Mouse (Mus musculus) stomach, embryonic 14.5 days (tissue): ENCODE data around the gene Cdhr3. TPM values are rescaled to one million over a fixed set of nuclear protein-coding genes. Genes with fewer than 3 reads are reported as not detected.

Experiments
- ATAC-seq: fragments of 200-750 bp; cut with Nextera tagmentation; 2 replicates; pipeline ENCODE4 v1.8.0; 2017; ENCODE audit warnings: low read depth, moderate TSS enrichment; ENCODE audit not compliant: insufficient number of reproducible peaks, insufficient read depth, low FRiP score
- H3K27ac ChIP-seq: fragments of 300-500 bp; sonication (generic); 2 replicates; pipeline ENCODE4 v1.5.1; 2014; ENCODE audit warnings: mild to moderate bottlenecking, low read length, moderate library complexity, mixed read lengths
- H3K27me3 ChIP-seq: fragments of 300-500 bp; sonication (generic); 2 replicates; pipeline ENCODE4 v1.6.1; 2014; ENCODE audit warnings: low read length, control low read depth, mixed read lengths; ENCODE audit not compliant: control insufficient read depth, insufficient read depth
- H3K36me3 ChIP-seq: fragments of 300-500 bp; sonication (generic); 2 replicates; pipeline ENCODE4 v1.6.1; 2014; ENCODE audit warnings: mild to moderate bottlenecking, control low read depth, low read length, moderate library complexity, mixed read lengths; ENCODE audit not compliant: control insufficient read depth, insufficient read depth
- H3K4me1 ChIP-seq: fragments of 300-500 bp; sonication (generic); 2 replicates; pipeline ENCODE4 v1.6.1; 2014; ENCODE audit warnings: low read length, control low read depth, mixed read lengths; ENCODE audit not compliant: control insufficient read depth, insufficient read depth
- H3K4me2 ChIP-seq: fragments of 300-500 bp; sonication (generic); replicated peaks from 2 replicates; pipeline ENCODE4 v1.6.1; 2014; ENCODE audit warnings: low read depth, low read length, control low read depth
- H3K4me3 ChIP-seq: fragments of 300-500 bp; sonication (generic); 2 replicates; pipeline ENCODE4 v1.5.1; 2014; ENCODE audit warnings: low read depth, low read length, control low read depth
- H3K9ac ChIP-seq: fragments of 300-500 bp; sonication (generic); replicated peaks from 2 replicates; pipeline ENCODE4 v1.6.1; 2014; ENCODE audit warnings: low read depth, mild to moderate bottlenecking, control low read depth, low read length, moderate library complexity, mixed read lengths
- H3K9me3 ChIP-seq: fragments of 300-500 bp; sonication (generic); 2 replicates; pipeline ENCODE4 v1.6.1; 2016; ENCODE audit warnings: low read depth, low read length, control low read depth; ENCODE audit not compliant: control insufficient read depth
- WGBS: fragments of 180-500 bp; shearing (Covaris S2); extraction: QIAGEN DNeasy Blood & Tissue Kit; methylation state at CpG from one replicate; pipeline ENCODE4 v1.1.7; 2014; 5-methylcytosine and 5-hydroxymethylcytosine counted together
- polyA plus RNA-seq: library from polyadenylated mRNA; unstranded; fragments of >200 nt; fragmentation: Nextera tagmentation; extraction: Ambion mirVana; gene quantifications from 2 replicates; pipeline ENCODE4 v1.2.1, GENCODE M21; 2014

The Cdhr3 gene
- polyA plus RNA-seq, 1 experiment from 2014 or later: 0.13 TPM

GRCm38 (mm10) chr12:33053311-33053710, 39.4 kb downstream of the Cdhr3 start:
- no peak overlapping the region for H3K4me3 ChIP-seq
- no peaks in the 10 kb centered on the region for H3K9me3 ChIP-seq
- WGBS: 69% methylated on average over 9 of the region's 9 CpGs
- no peaks in the 10 kb centered on the region for H3K27me3 ChIP-seq
- ATAC-seq: no peak
- no peak overlapping the region for H3K4me2 ChIP-seq
- H3K9ac ChIP-seq: no peak overlapping the region
- H3K36me3 ChIP-seq: no peaks in the 10 kb centered on the region
- no peak overlapping the region for H3K27ac ChIP-seq
- peaks cover 13% of the 10 kb centered on the region for H3K4me1 ChIP-seq

GRCm38 (mm10) chr12:33048391-33048790, 44.3 kb downstream of the Cdhr3 start:
- Histone ChIP-seq H3K9me3 (no peaks in the 10 kb centered on the region), H3K27me3 (no peaks in the 10 kb centered on the region), H3K4me2 (no peak overlapping the region), H3K36me3 (no peaks in the 10 kb centered on the region), H3K9ac (no peak overlapping the region), H3K4me3 (no peak overlapping the region), H3K27ac (no peak overlapping the region), H3K4me1 (0 out of 2 replicates have a peak, but pooled peaks cover 6% of the 10 kb centered on the region)
- ATAC-seq: no peak
- WGBS: 79% methylated on average over 3 of the region's 3 CpGs

- Histone ChIP-seq H3K4me2 (no peak overlapping the region), H3K4me3 (no peak overlapping the region), H3K4me1 (0 out of 2 replicates have a peak, but pooled peaks cover 3% of the 10 kb centered on the region), H3K9me3 (no peaks in the 10 kb centered on the region), H3K27me3 (no peaks in the 10 kb centered on the region), H3K36me3 (no peaks in the 10 kb centered on the region), H3K9ac (no peak overlapping the region), H3K27ac (no peak overlapping the region)
- no peak for ATAC-seq
- 87% methylated on average over 7 of the region's 7 CpGs for WGBS
These were observed 46.2 kb downstream of the Cdhr3 start for GRCm38 (mm10) chr12:33046434-33046833.

- ATAC-seq: no peak
These were observed 46.9 kb downstream of the Cdhr3 start for GRCm38 (mm10) chr12:33045533-33046361.

GRCm38 (mm10) chr12:33041476-33041875, 51.2 kb downstream of the Cdhr3 start:
- Histone ChIP-seq H3K4me2 (no peak overlapping the region), H3K36me3 (no peaks in the 10 kb centered on the region), H3K27ac (no peak overlapping the region), H3K4me3 (no peak overlapping the region), H3K27me3 (no peaks in the 10 kb centered on the region), H3K9me3 (no peaks in the 10 kb centered on the region), H3K4me1 (0 out of 2 replicates have a peak, but pooled peaks cover 3% of the 10 kb centered on the region), H3K9ac (no peak overlapping the region)
- ATAC-seq: no peak
- WGBS: 83% methylated on average over 7 of the region's 7 CpGs

More at GRCm38 (mm10) chr12:33045533-33046361, 46.9 kb downstream of the Cdhr3 start:
- H3K9me3 ChIP-seq: no peaks in the 10 kb centered on the region
- H3K27me3 ChIP-seq: no peaks in the 10 kb centered on the region
- no peak overlapping the region for H3K4me2 ChIP-seq
- H3K27ac ChIP-seq: no peak overlapping the region
- 57% methylated on average over 16 of the region's 16 CpGs for WGBS
- 0 out of 2 replicates have a peak, but pooled peaks cover 3% of the 10 kb centered on the region for H3K4me1 ChIP-seq
- H3K4me3 ChIP-seq: no peak overlapping the region
- no peak overlapping the region for H3K9ac ChIP-seq
- H3K36me3 ChIP-seq: no peaks in the 10 kb centered on the region

GRCm38 (mm10) chr12:33040811-33041210, 51.9 kb downstream of the Cdhr3 start:
- ATAC-seq: no peak
- Histone ChIP-seq H3K9ac (no peak overlapping the region), H3K36me3 (no peaks in the 10 kb centered on the region), H3K4me2 (no peak overlapping the region), H3K4me3 (no peak overlapping the region), H3K9me3 (no peaks in the 10 kb centered on the region), H3K4me1 (0 out of 2 replicates have a peak, but pooled peaks cover 2% of the 10 kb centered on the region), H3K27ac (no peak overlapping the region), H3K27me3 (no peaks in the 10 kb centered on the region)
- 83% methylated on average over 2 of the region's 2 CpGs for WGBS

GRCm38 (mm10) chr12:33038676-33039075, 54.0 kb downstream of the Cdhr3 start:
- Histone ChIP-seq H3K4me3 (no peak overlapping the region), H3K9me3 (no peaks in the 10 kb centered on the region), H3K9ac (no peak overlapping the region), H3K4me2 (no peak overlapping the region), H3K27ac (no peak overlapping the region), H3K27me3 (no peaks in the 10 kb centered on the region), H3K4me1 (peaks cover 8% of the 10 kb centered on the region; the same call in 1 of the 2 replicates), H3K36me3 (no peaks in the 10 kb centered on the region)
- no peak for ATAC-seq

GRCm38 (mm10) chr12:33035719-33036521, 56.8 kb downstream of the Cdhr3 start:
- WGBS: 20% methylated on average over 21 of the region's 21 CpGs
- Histone ChIP-seq H3K4me3 (no peak overlapping the region), H3K27ac (peak overlapping the region; percentile 21; the same call in 1 of the 2 replicates), H3K9ac (no peak overlapping the region), H3K36me3 (no peaks in the 10 kb centered on the region), H3K4me2 (0 out of 2 replicates have a peak overlapping the region, but pooled peaks have one; percentile 12), H3K27me3 (no peaks in the 10 kb centered on the region), H3K4me1 (peaks cover 11% of the 10 kb centered on the region; the same call in 1 of the 2 replicates), H3K9me3 (no peaks in the 10 kb centered on the region)
- no peak for ATAC-seq
